Mouse (Mus musculus): ENCODE data around the gene Ubap1l.

DNA sequence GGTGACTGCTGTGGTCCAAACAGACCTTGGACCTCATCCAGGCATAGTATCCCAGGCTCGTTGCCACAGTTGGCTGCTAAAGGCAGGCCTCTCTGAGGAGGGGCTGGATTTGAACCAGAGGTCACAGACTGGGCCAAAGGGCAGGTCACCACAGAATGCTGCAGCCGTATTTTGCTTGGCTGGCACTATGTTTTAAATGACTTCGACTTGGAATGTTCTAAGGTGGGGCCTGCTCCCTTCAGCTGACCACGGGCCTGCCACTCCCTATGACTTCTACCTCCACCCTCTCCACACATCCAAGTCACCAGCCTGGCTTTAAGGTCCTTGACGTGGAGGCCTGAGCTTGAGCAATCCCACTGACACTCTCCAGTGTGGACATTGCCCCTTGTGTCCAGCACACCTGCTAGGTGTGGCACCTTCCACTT lies 48.0 kb downstream of the Ubap1l start:
- TF ChIP-seq CTCF (IDR thresholded peaks at IDR 0.05; ENCODE audit: control insufficient read depth, insufficient read depth, insufficient replicate concordance, low read depth, low read length), result no peak
- TF ChIP-seq POLR2A (IDR thresholded peaks at IDR 0.05; ENCODE audit: control insufficient read depth, low read depth, low read length), result no peak
